ENCODE assay signal across 24 mouse cellular contexts in the genomic region with DNA sequence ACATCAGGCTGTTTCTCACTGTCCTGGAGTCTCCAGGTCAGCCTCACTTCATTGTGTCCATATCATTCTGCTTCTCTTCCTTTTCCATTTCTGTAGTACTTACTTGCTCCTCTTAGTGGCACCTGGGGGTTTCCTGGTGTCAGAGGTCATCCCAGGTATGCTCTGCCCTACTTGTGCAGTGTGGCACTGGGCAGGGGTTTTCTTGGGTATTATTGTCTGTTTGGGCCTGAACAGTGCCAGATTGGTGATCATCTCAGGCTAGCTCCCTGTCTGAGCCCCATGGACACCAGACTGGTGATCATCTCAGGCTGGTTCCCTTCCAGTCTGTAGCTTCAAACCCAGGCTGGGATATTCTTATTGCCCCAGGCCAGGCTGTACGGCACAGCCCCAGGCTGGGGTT.
"Had no signal": no experiment of that assay in that cellular context is flagged by ENCODE, and none has a peak within 500 bp of the region (broad histone marks: within the 10 kb centered on the region; RNA-seq: fewer than 3 reads in every experiment).

No protein-coding gene starts in this region.

- DNase-seq: forebrain, postnatal 0 days; gastrocnemius, postnatal 14 days; gastrocnemius, postnatal 36 days; heart, adult 18-20 months; heart, postnatal 10 days; heart, postnatal 36 days; kidney, adult 11 months; kidney, adult 2 months; kidney, adult 9 months; kidney, postnatal 14 days; kidney, postnatal 36 days; layer of hippocampus, adult 9-11 months; layer of hippocampus, postnatal 36 days; left cerebral cortex, postnatal 4 days had no signal

- H3K4me3 ChIP-seq: heart, embryonic 12.5 days; hindbrain, embryonic 13.5 days; hindbrain, embryonic 15.5 days; kidney, embryonic 15.5 days; limb, embryonic 13.5 days; limb, embryonic 15.5 days; liver, embryonic 12.5 days had no signal

- H3K36me3 ChIP-seq: heart, embryonic 12.5 days; hindbrain, embryonic 13.5 days; hindbrain, embryonic 15.5 days; kidney, embryonic 15.5 days; limb, embryonic 13.5 days; limb, embryonic 15.5 days; liver, embryonic 12.5 days had no signal

- H3K9ac ChIP-seq: forebrain, postnatal 0 days; heart, embryonic 12.5 days; hindbrain, embryonic 13.5 days; hindbrain, embryonic 15.5 days; kidney, embryonic 15.5 days; limb, embryonic 13.5 days; limb, embryonic 15.5 days; liver, embryonic 12.5 days had no signal

- H3K27ac ChIP-seq: hindbrain, embryonic 13.5 days; hindbrain, embryonic 15.5 days; hindbrain, postnatal 0 days; kidney, embryonic 15.5 days; kidney, postnatal 0 days; limb, embryonic 13.5 days; limb, embryonic 15.5 days; liver, embryonic 12.5 days had no signal

- H3K4me1 ChIP-seq: heart, embryonic 12.5 days; hindbrain, embryonic 13.5 days; hindbrain, embryonic 15.5 days; kidney, embryonic 15.5 days; limb, embryonic 13.5 days; limb, embryonic 15.5 days; liver, embryonic 12.5 days had no signal

- ATAC-seq: forebrain, postnatal 0 days; hindbrain, postnatal 0 days; intestine, embryonic 16.5 days; liver, embryonic 12.5 days had no signal

- H3K9me3 ChIP-seq: heart, embryonic 12.5 days; hindbrain, embryonic 13.5 days; hindbrain, embryonic 15.5 days; kidney, embryonic 15.5 days; limb, embryonic 13.5 days; limb, embryonic 15.5 days; liver, embryonic 12.5 days had no signal

- H3K4me2 ChIP-seq: heart, embryonic 12.5 days; hindbrain, embryonic 13.5 days; hindbrain, embryonic 15.5 days; kidney, embryonic 15.5 days; limb, embryonic 13.5 days; limb, embryonic 15.5 days; liver, embryonic 12.5 days had no signal

- H3K27me3 ChIP-seq: heart, embryonic 12.5 days; hindbrain, embryonic 13.5 days; hindbrain, embryonic 15.5 days; kidney, embryonic 15.5 days; limb, embryonic 13.5 days; limb, embryonic 15.5 days; liver, embryonic 12.5 days had no signal
